Mouse (Mus musculus) myocyte (in vitro differentiated cells): ENCODE results near the gene Chn1.

Experiments
- CEBPB ChIP-seq: IDR thresholded peaks from 2 replicates; pipeline ENCODE4 v1.6.1; 2011; ENCODE audit warnings: mild to moderate bottlenecking, moderate library complexity; ENCODE audit not compliant: poor library complexity, insufficient read depth, severe bottlenecking
- E2F4 ChIP-seq: IDR thresholded peaks from one replicate; pipeline ENCODE4 v1.6.1; 2011; ENCODE audit warnings: mild to moderate bottlenecking, control low read depth, moderate library complexity; ENCODE audit not compliant: insufficient read depth
- MAX ChIP-seq: IDR thresholded peaks from one replicate; pipeline ENCODE4 v1.6.1; 2011; ENCODE audit warnings: low read depth, mild to moderate bottlenecking, control low read depth
- MYOD1 ChIP-seq, 3 experiments: IDR thresholded peaks; one replicate each; pipeline ENCODE4 v1.6.1; 2011; ENCODE audit warnings: control low read depth in 2 of 3, low read depth in 2 of 3, mild to moderate bottlenecking in 2 of 3, moderate library complexity in 1 of 3; ENCODE audit not compliant: insufficient read length in 2 of 3, control insufficient read depth in 1 of 3
- MYOG ChIP-seq, 3 experiments: IDR thresholded peaks; one replicate each; pipeline ENCODE4 v1.6.1; 2011; ENCODE audit warnings: control low read depth in 2 of 3, low read depth in 2 of 3, mild to moderate bottlenecking in 2 of 3; ENCODE audit not compliant: insufficient read length in 2 of 3, control insufficient read depth in 1 of 3, insufficient read depth in 1 of 3
- POLR2A ChIP-seq: IDR thresholded peaks from one replicate; pipeline ENCODE4 v1.6.1; 2011; ENCODE audit warnings: low read depth, mild to moderate bottlenecking, control low read depth, moderate library complexity; ENCODE audit not compliant: insufficient read length
- POLR2AphosphoS2 ChIP-seq: IDR thresholded peaks from one replicate; pipeline ENCODE4 v1.6.1; 2011; ENCODE audit warnings: low read depth, control low read depth; ENCODE audit not compliant: insufficient read length
- REST ChIP-seq: IDR thresholded peaks from one replicate; pipeline ENCODE4 v1.6.1; 2011; ENCODE audit warnings: mild to moderate bottlenecking, control low read depth, moderate library complexity; ENCODE audit not compliant: insufficient read depth, insufficient read length
- TCF12 ChIP-seq: IDR thresholded peaks from one replicate; pipeline ENCODE4 v1.6.1; 2011; ENCODE audit warnings: mild to moderate bottlenecking, control low read depth; ENCODE audit not compliant: poor library complexity, insufficient read depth, severe bottlenecking
- USF1 ChIP-seq: IDR thresholded peaks from one replicate; pipeline ENCODE4 v1.6.1; 2011; ENCODE audit warnings: low read depth, mild to moderate bottlenecking, control low read depth, moderate library complexity

DNA sequence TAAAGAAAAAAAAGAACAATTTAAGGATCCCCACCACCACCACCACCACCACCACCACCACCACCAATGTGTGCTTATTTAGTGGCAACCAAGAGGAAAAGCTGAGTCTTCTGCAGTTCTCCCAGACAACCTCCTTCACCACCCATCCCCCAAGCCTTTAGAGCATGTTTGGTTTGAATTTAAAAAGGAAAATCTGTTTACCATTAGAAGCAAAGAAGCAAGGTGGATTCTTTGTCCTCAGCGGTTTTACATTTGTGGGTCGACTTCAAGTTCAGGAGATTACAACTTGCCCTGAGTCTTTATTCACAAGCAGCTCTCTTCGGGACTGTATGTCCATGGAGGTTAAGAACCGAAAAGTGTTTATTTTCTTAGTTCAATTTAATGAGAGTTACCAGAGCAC lies 1.8 kb upstream of the Chn1 start:
- TF ChIP-seq POLR2A (no peak), TCF12 (no peak), MAX (no peak), REST (no peak), MYOG (IDR thresholded peaks at IDR 0.05; ENCODE audit: control insufficient read depth in 1 of 3, insufficient read depth in 1 of 3, insufficient read length in 2 of 3, low read depth in 2 of 3) (no peak), E2F4 (no peak), MYOD1 (IDR thresholded peaks at IDR 0.05; ENCODE audit: control insufficient read depth in 1 of 3, insufficient read length in 2 of 3, low read depth in 2 of 3) (no peak), CEBPB (no peak), POLR2AphosphoS2 (no peak), USF1 (no peak)
